Mouse (Mus musculus) v-Abl transformed pro-B cells (cell line): ENCODE results near the gene Atxn2l.

Experiments
- in situ Hi-C, 2 experiments: fragments of 400-800 bp; cut with MboI; formaldehyde crosslinking; loops; one replicate each; pipeline ENCODE4 v1.15.1; 2025; ENCODE audit not compliant: unreplicated experiment in 2 of 2

The Atxn2l gene

GRCm38 (mm10) chr7:126443997-126444396, 59.2 kb downstream of the Atxn2l start:
- in situ Hi-C loops, result no loop called here
